Mouse (Mus musculus): Measurements from ENCODE around the gene Prss30. TPM values are rescaled to one million over a fixed set of nuclear protein-coding genes. Genes with fewer than 3 reads are reported as not detected.

Prss30 gene
- 0.18 and 0.23 TPM in 2 replicates for polyA plus RNA-seq (2015; fragmentation: Nextera tagmentation; extraction: Ambion mirVana)

GRCm38 (mm10) chr17:23980297-23980909, at the start of gene Prss30:
Gene Prss30 (minus strand): TSS chr17:23980566.
- Histone ChIP-seq H3K4me2 (no peak within 1 kb of the TSS), H3K27ac (0 out of 2 replicates have a peak within 1 kb of the TSS, but pooled peaks have one; percentile 32), H3K9ac (no peak within 1 kb of the TSS), H3K27me3 (0 out of 2 replicates have a peak, but pooled peaks cover 2% of the 10 kb centered on the region), H3K9me3 (replicated peaks) (no peaks in the 10 kb centered on the region), H3K36me3 (no peaks in the 10 kb centered on the region), H3K4me1 (peaks cover 10% of the 10 kb centered on the region), H3K4me3 (replicated peaks) (no peak within 1 kb of the TSS)
- WGBS: 61% methylated on average over 10 of the region's 10 CpGs
- ATAC-seq (replicated peaks; ENCODE audit: low FRiP score): no peak

- Histone ChIP-seq H3K4me2 (no peak overlapping the region), H3K9ac (no peak overlapping the region), H3K4me1 (no peaks in the 10 kb centered on the region), H3K36me3 (no peaks in the 10 kb centered on the region), H3K27me3 (no peaks in the 10 kb centered on the region), H3K4me3 (replicated peaks) (no peak overlapping the region), H3K27ac (no peak overlapping the region), H3K9me3 (replicated peaks) (no peaks in the 10 kb centered on the region)
- WGBS: 85% methylated on average over 7 of the region's 7 CpGs
- no peak for ATAC-seq (replicated peaks; ENCODE audit: low FRiP score)
Observed at GRCm38 (mm10) chr17:24029477-24029876, 49.1 kb upstream of the Prss30 start.

- Histone ChIP-seq H3K4me1 (no peaks in the 10 kb centered on the region), H3K27me3 (no peaks in the 10 kb centered on the region), H3K4me2 (no peak overlapping the region), H3K9me3 (replicated peaks) (no peaks in the 10 kb centered on the region), H3K4me3 (replicated peaks) (no peak overlapping the region), H3K27ac (no peak overlapping the region), H3K36me3 (no peaks in the 10 kb centered on the region), H3K9ac (no peak overlapping the region)
- 63% methylated on average over 5 of the region's 5 CpGs for WGBS
- peak; percentile 22; the same call in 1 of the 2 replicates for ATAC-seq (replicated peaks; ENCODE audit: low FRiP score)
Observed at GRCm38 (mm10) chr17:24021375-24022199, 41.2 kb upstream of the Prss30 start.

- H3K27ac ChIP-seq: no peak overlapping the region
- no peak for ATAC-seq (replicated peaks; ENCODE audit: low FRiP score)
- no peak overlapping the region for H3K4me2 ChIP-seq
- no peaks in the 10 kb centered on the region for H3K9me3 ChIP-seq (replicated peaks)
- no peaks in the 10 kb centered on the region for H3K36me3 ChIP-seq
- no peak overlapping the region for H3K9ac ChIP-seq
- H3K27me3 ChIP-seq: no peaks in the 10 kb centered on the region
- 69% methylated on average over 6 of the region's 6 CpGs for WGBS
- H3K4me1 ChIP-seq: no peaks in the 10 kb centered on the region
- no peak overlapping the region for H3K4me3 ChIP-seq (replicated peaks)
Observed at GRCm38 (mm10) chr17:24020696-24021095, 40.3 kb upstream of the Prss30 start.

GRCm38 (mm10) chr17:24015727-24016126, 35.4 kb upstream of the Prss30 start:
- Histone ChIP-seq H3K4me1 (no peaks in the 10 kb centered on the region), H3K4me3 (replicated peaks) (no peak overlapping the region), H3K4me2 (no peak overlapping the region), H3K27ac (no peak overlapping the region), H3K9me3 (replicated peaks) (no peaks in the 10 kb centered on the region), H3K27me3 (no peaks in the 10 kb centered on the region), H3K9ac (no peak overlapping the region), H3K36me3 (no peaks in the 10 kb centered on the region)
- ATAC-seq (replicated peaks; ENCODE audit: low FRiP score): no peak
- 35% methylated on average over 14 of the region's 14 CpGs for whole genome bisulfite sequencing

GRCm38 (mm10) chr17:24014433-24014965, 34.1 kb upstream of the Prss30 start:
- 86% methylated on average over 5 of the region's 5 CpGs for WGBS
- no peak overlapping the region for H3K4me2 ChIP-seq
- H3K36me3 ChIP-seq: no peaks in the 10 kb centered on the region
- no peaks in the 10 kb centered on the region for H3K27me3 ChIP-seq
- H3K27ac ChIP-seq: no peak overlapping the region
- H3K9me3 ChIP-seq (replicated peaks): no peaks in the 10 kb centered on the region
- H3K9ac ChIP-seq: no peak overlapping the region
- H3K4me1 ChIP-seq: no peaks in the 10 kb centered on the region
- no peak for ATAC-seq (replicated peaks; ENCODE audit: low FRiP score)
- H3K4me3 ChIP-seq (replicated peaks): no peak overlapping the region

- WGBS: 91% methylated on average over 2 of the region's 2 CpGs
- Histone ChIP-seq H3K27ac (no peak overlapping the region), H3K4me3 (replicated peaks) (no peak overlapping the region), H3K4me2 (no peak overlapping the region), H3K9ac (no peak overlapping the region), H3K4me1 (no peaks in the 10 kb centered on the region), H3K36me3 (no peaks in the 10 kb centered on the region), H3K9me3 (replicated peaks) (no peaks in the 10 kb centered on the region), H3K27me3 (no peaks in the 10 kb centered on the region; the same call in 1 of the 2 replicates)
- ATAC-seq (replicated peaks; ENCODE audit: low FRiP score): no peak
Observed at GRCm38 (mm10) chr17:24012921-24013320, 32.6 kb upstream of the Prss30 start.

GRCm38 (mm10) chr17:24009617-24010016, 29.3 kb upstream of the Prss30 start:
- Histone ChIP-seq H3K4me3 (replicated peaks) (no peak overlapping the region), H3K36me3 (no peaks in the 10 kb centered on the region), H3K4me2 (no peak overlapping the region), H3K9ac (no peak overlapping the region), H3K27me3 (no peaks in the 10 kb centered on the region; the same call in 1 of the 2 replicates), H3K27ac (no peak overlapping the region), H3K4me1 (no peaks in the 10 kb centered on the region), H3K9me3 (replicated peaks) (no peaks in the 10 kb centered on the region)
- 54% methylated on average over 5 of the region's 5 CpGs for WGBS
- no peak for ATAC-seq (replicated peaks; ENCODE audit: low FRiP score)

GRCm38 (mm10) chr17:24008105-24008504, 27.7 kb upstream of the Prss30 start:
- H3K27me3 ChIP-seq: no peaks in the 10 kb centered on the region; the same call in 1 of the 2 replicates
- H3K4me1 ChIP-seq: no peaks in the 10 kb centered on the region
- no peak overlapping the region for H3K4me3 ChIP-seq (replicated peaks)
- no peak for ATAC-seq (replicated peaks; ENCODE audit: low FRiP score)
- no peak overlapping the region for H3K4me2 ChIP-seq
- H3K9ac ChIP-seq: no peak overlapping the region
- no peaks in the 10 kb centered on the region for H3K9me3 ChIP-seq (replicated peaks)
- no peaks in the 10 kb centered on the region for H3K36me3 ChIP-seq
- 83% methylated on average over 4 of the region's 4 CpGs for WGBS
- H3K27ac ChIP-seq: no peak overlapping the region

GRCm38 (mm10) chr17:24007391-24007790, 27.0 kb upstream of the Prss30 start:
- no peaks in the 10 kb centered on the region for H3K36me3 ChIP-seq
- WGBS: 81% methylated on average over 1 of the region's 1 CpGs
- no peak overlapping the region for H3K4me2 ChIP-seq
- H3K4me3 ChIP-seq (replicated peaks): no peak overlapping the region
- H3K27ac ChIP-seq: no peak overlapping the region
- no peaks in the 10 kb centered on the region for H3K9me3 ChIP-seq (replicated peaks)
- H3K9ac ChIP-seq: no peak overlapping the region
- no peak for ATAC-seq (replicated peaks; ENCODE audit: low FRiP score)
- no peaks in the 10 kb centered on the region for H3K4me1 ChIP-seq
- no peaks in the 10 kb centered on the region; the same call in 1 of the 2 replicates for H3K27me3 ChIP-seq

GRCm38 (mm10) chr17:24006930-24007329, 26.6 kb upstream of the Prss30 start:
- Histone ChIP-seq H3K27me3 (no peaks in the 10 kb centered on the region; the same call in 1 of the 2 replicates), H3K36me3 (no peaks in the 10 kb centered on the region), H3K4me2 (no peak overlapping the region), H3K4me3 (replicated peaks) (no peak overlapping the region), H3K27ac (no peak overlapping the region), H3K9ac (no peak overlapping the region), H3K9me3 (replicated peaks) (no peaks in the 10 kb centered on the region), H3K4me1 (no peaks in the 10 kb centered on the region)
- no peak for ATAC-seq (replicated peaks; ENCODE audit: low FRiP score)
- 50% methylated on average over 2 of the region's 2 CpGs for WGBS

- Histone ChIP-seq H3K27me3 (no peaks in the 10 kb centered on the region; the same call in 1 of the 2 replicates), H3K9ac (no peak overlapping the region), H3K27ac (no peak overlapping the region), H3K4me3 (replicated peaks) (no peak overlapping the region), H3K36me3 (no peaks in the 10 kb centered on the region), H3K9me3 (replicated peaks) (no peaks in the 10 kb centered on the region), H3K4me2 (no peak overlapping the region), H3K4me1 (no peaks in the 10 kb centered on the region)
- 94% methylated on average over 3 of the region's 3 CpGs for WGBS
- ATAC-seq (replicated peaks; ENCODE audit: low FRiP score): no peak
Observed at GRCm38 (mm10) chr17:24005049-24005448, 24.7 kb upstream of the Prss30 start.

All from kidney, embryonic 15.5 days (tissue).